ENCODE assay signal across 13 mouse cellular contexts in the genomic region with DNA sequence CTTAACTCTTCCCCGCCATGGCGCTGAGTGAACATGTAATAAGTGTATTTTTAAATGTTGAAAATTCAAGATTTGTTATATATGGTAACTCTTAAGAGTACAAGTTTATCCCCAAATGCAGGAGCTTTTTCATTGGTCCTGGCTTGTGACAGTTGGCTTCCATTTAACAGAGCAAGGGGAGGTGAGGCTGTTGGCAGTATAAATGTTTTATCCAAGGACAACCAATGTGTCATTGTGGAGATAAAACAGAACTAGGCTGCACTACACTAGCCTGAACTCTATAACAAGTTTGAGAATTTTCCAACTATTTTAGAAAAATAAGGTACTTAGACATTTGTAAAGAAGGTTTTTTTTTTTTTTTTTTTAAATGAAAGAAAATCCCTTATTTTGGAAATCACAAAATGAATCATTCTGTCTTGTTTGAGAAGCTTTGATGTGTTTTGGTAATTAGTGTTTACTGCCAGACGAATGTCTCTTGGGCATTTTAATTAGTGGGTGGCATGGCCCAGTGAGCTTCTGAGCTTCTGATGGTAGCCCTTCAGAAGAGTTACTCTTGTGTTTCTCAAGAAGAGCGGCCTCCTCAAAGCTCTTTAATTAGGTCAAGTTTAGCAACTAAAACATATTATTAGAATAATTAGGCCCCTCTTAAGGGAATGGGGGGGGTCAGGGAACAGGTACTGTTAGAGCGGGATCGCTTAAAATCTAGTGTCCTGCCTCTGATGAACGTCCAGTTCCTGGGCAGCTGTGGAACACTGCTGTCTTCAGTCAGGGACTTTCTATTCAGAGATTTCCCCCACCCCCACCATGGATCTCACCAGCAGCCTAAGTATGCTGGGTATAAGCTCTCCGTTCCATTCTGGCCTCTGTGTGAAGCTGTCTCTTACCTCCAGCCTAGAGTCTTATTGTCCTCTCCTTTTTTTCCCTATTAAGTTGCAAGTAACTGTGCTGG.
DNase-seq lines count a peak whose midpoint lies in the region; ATAC-seq and TF ChIP-seq lines count a peak whose summit lies in the region.
"Had no signal": no experiment of that assay in that cellular context is flagged by ENCODE, and none has a peak within 500 bp of the region (broad histone marks: within the 10 kb centered on the region; RNA-seq: fewer than 3 reads in every experiment).

No protein-coding gene starts in this region.

- intact Hi-C loops in heart, postnatal 25 days (cut with DNase I): no loop called here

- H3K27me3 ChIP-seq in embryonic facial prominence, embryonic 15.5 days: no peaks in the 10 kb centered on the region
- no peaks in the 10 kb centered on the region for H3K27me3 ChIP-seq in embryonic facial prominence, embryonic 10.5 days (replicated peaks; ENCODE audit: low read depth, poor library complexity, severe bottlenecking)
- no peaks in the 10 kb centered on the region for H3K27me3 ChIP-seq in heart, postnatal 0 days (ENCODE audit: control insufficient read depth, insufficient read depth, low read length)
- H3K27me3 ChIP-seq in thymus, adult 2 months (ENCODE audit: control insufficient read depth, insufficient read depth, low read length): no peaks in the 10 kb centered on the region
- no peaks in the 10 kb centered on the region for H3K27me3 ChIP-seq in stomach, postnatal 0 days (ENCODE audit: control insufficient read depth, insufficient read depth, low read length)
- H3K27me3 ChIP-seq: hindbrain, embryonic 12.5 days had no signal

- 71% methylated on average over 8 of the region's 8 CpGs for WGBS in embryonic facial prominence, embryonic 15.5 days
- WGBS in embryonic facial prominence, embryonic 10.5 days: 74% methylated on average over 8 of the region's 8 CpGs
- 65% methylated on average over 8 of the region's 8 CpGs for WGBS in heart, postnatal 0 days
- WGBS in thymus, adult 2 months: 95% methylated on average over 8 of the region's 8 CpGs
- 69% methylated on average over 8 of the region's 8 CpGs for WGBS in stomach, postnatal 0 days

- no peak for DNase-seq in embryonic facial prominence, embryonic 10.5 days (ENCODE audit: low spot score)
- DNase-seq in heart, postnatal 0 days (ENCODE audit: low spot score): peak; percentile 40
- DNase-seq in heart, postnatal 25 days (ENCODE audit: low spot score): no peak
- no peak for DNase-seq in thymus, adult 2 months
- DNase-seq in thymus, postnatal 4 days: no peak
- DNase-seq in stomach, postnatal 0 days (ENCODE audit: low spot score): no peak
- no peak for DNase-seq in embryo, embryonic 10.5 days (ENCODE audit: low spot score)
- DNase-seq: adrenal gland, postnatal 14 days; cerebellum, adult 11-12 months; liver had no signal

- TF ChIP-seq EP300 in heart, postnatal 0 days (IDR thresholded peaks at IDR 0.05; ENCODE audit: low read depth): no peak
- TF ChIP-seq EP300 in stomach, postnatal 0 days (optimal IDR thresholded peaks at IDR 0.05): no peak

- H3K36me3 ChIP-seq in embryonic facial prominence, embryonic 15.5 days: no peaks in the 10 kb centered on the region
- peaks cover 3% of the 10 kb centered on the region; the same call in 1 of the 2 replicates for H3K36me3 ChIP-seq in embryonic facial prominence, embryonic 10.5 days (replicated peaks)
- peaks cover 5% of the 10 kb centered on the region; the same call in 1 of the 2 replicates for H3K36me3 ChIP-seq in heart, postnatal 0 days (replicated peaks; ENCODE audit: control insufficient read depth, insufficient read depth, low read length)
- H3K36me3 ChIP-seq in thymus, adult 2 months (ENCODE audit: control insufficient read depth, insufficient read depth, low read length): no peaks in the 10 kb centered on the region
- no peaks in the 10 kb centered on the region for H3K36me3 ChIP-seq in stomach, postnatal 0 days (ENCODE audit: control insufficient read depth, insufficient read depth, low read length)
- H3K36me3 ChIP-seq: hindbrain, embryonic 12.5 days had no signal

- H3K4me2 ChIP-seq in embryonic facial prominence, embryonic 15.5 days (replicated peaks): no peak overlapping the region
- H3K4me2 ChIP-seq in heart, postnatal 0 days (ENCODE audit: low read depth, low read length): no peak overlapping the region
- no peak overlapping the region for H3K4me2 ChIP-seq in stomach, postnatal 0 days (replicated peaks; ENCODE audit: low read depth)
- H3K4me2 ChIP-seq: hindbrain, embryonic 12.5 days; lung, embryonic 14.5 days had no signal

- TF ChIP-seq POLR2A in thymus, adult 2 months (IDR thresholded peaks at IDR 0.05; ENCODE audit: control insufficient read depth, extremely low read depth, insufficient read depth, low read length, poor library complexity): no peak

- H3K4me3 ChIP-seq in embryonic facial prominence, embryonic 15.5 days (replicated peaks): no peak overlapping the region
- no peak overlapping the region for H3K4me3 ChIP-seq in embryonic facial prominence, embryonic 10.5 days
- no peak overlapping the region for H3K4me3 ChIP-seq in heart, postnatal 0 days (ENCODE audit: low read depth, low read length)
- H3K4me3 ChIP-seq in thymus, adult 2 months (ENCODE audit: control insufficient read depth, insufficient read depth, low read length): no peak overlapping the region
- no peak overlapping the region for H3K4me3 ChIP-seq in stomach, postnatal 0 days (ENCODE audit: low read depth, low read length)
- H3K4me3 ChIP-seq: hindbrain, embryonic 12.5 days had no signal

- H3K9ac ChIP-seq in embryonic facial prominence, embryonic 15.5 days: no peak overlapping the region
- H3K9ac ChIP-seq in heart, postnatal 0 days (replicated peaks; ENCODE audit: low read depth, low read length): no peak overlapping the region
- H3K9ac ChIP-seq in stomach, postnatal 0 days (ENCODE audit: low read length): no peak overlapping the region
- H3K9ac ChIP-seq: hindbrain, embryonic 12.5 days; lung, embryonic 14.5 days had no signal

- H3K4me1 ChIP-seq in embryonic facial prominence, embryonic 15.5 days: peaks cover 30% of the 10 kb centered on the region
- peaks cover 40% of the 10 kb centered on the region for H3K4me1 ChIP-seq in embryonic facial prominence, embryonic 10.5 days
- peaks cover 54% of the 10 kb centered on the region for H3K4me1 ChIP-seq in heart, postnatal 0 days (ENCODE audit: control insufficient read depth, insufficient read depth)
- H3K4me1 ChIP-seq in thymus, adult 2 months (replicated peaks; ENCODE audit: control insufficient read depth, insufficient read depth, low read length): peaks cover 44% of the 10 kb centered on the region
- H3K4me1 ChIP-seq in stomach, postnatal 0 days (replicated peaks; ENCODE audit: control insufficient read depth, insufficient read depth): peaks cover 3% of the 10 kb centered on the region; the same call in 1 of the 2 replicates

- no peaks in the 10 kb centered on the region for H3K9me3 ChIP-seq in embryonic facial prominence, embryonic 15.5 days (replicated peaks)
- H3K9me3 ChIP-seq in embryonic facial prominence, embryonic 10.5 days: no peaks in the 10 kb centered on the region
- H3K9me3 ChIP-seq in heart, postnatal 0 days (replicated peaks; ENCODE audit: control insufficient read depth, low read length): no peaks in the 10 kb centered on the region
- H3K9me3 ChIP-seq in stomach, postnatal 0 days (ENCODE audit: control insufficient read depth, low read length): no peaks in the 10 kb centered on the region
- H3K9me3 ChIP-seq: hindbrain, embryonic 12.5 days had no signal

- no peak for TF ChIP-seq CTCF in heart, postnatal 0 days (IDR thresholded peaks at IDR 0.05; ENCODE audit: low read depth)
- no peak for TF ChIP-seq CTCF in thymus, adult 2 months (IDR thresholded peaks at IDR 0.05; ENCODE audit: borderline replicate concordance, control insufficient read depth, extremely low read depth, insufficient read depth, low read length, poor library complexity)
- no peak for TF ChIP-seq CTCF in stomach, postnatal 0 days (IDR thresholded peaks at IDR 0.05; ENCODE audit: low read depth)

- no peak for ATAC-seq in embryonic facial prominence, embryonic 15.5 days (ENCODE audit: insufficient number of reproducible peaks, low FRiP score, low TSS enrichment, low read depth)
- ATAC-seq in heart, postnatal 0 days (ENCODE audit: insufficient read depth, low read depth): no peak; the same call in 1 of the 2 replicates
- no peak for ATAC-seq in stomach, postnatal 0 days (ENCODE audit: low FRiP score, low TSS enrichment)

- peak overlapping the region; percentile 63 for H3K27ac ChIP-seq in embryonic facial prominence, embryonic 15.5 days (replicated peaks)
- H3K27ac ChIP-seq in embryonic facial prominence, embryonic 10.5 days (replicated peaks): no peak overlapping the region
- H3K27ac ChIP-seq in heart, postnatal 0 days (ENCODE audit: low read depth): peak overlapping the region; percentile 74
- peak overlapping the region; percentile 92 for H3K27ac ChIP-seq in thymus, adult 2 months (ENCODE audit: control insufficient read depth, insufficient read depth, low read length)
- peak overlapping the region; percentile 65 for H3K27ac ChIP-seq in stomach, postnatal 0 days (replicated peaks)
- H3K27ac ChIP-seq: hindbrain, embryonic 12.5 days had no signal
